Mouse (Mus musculus): ENCODE measurements around the gene Tacr2.

DNA sequence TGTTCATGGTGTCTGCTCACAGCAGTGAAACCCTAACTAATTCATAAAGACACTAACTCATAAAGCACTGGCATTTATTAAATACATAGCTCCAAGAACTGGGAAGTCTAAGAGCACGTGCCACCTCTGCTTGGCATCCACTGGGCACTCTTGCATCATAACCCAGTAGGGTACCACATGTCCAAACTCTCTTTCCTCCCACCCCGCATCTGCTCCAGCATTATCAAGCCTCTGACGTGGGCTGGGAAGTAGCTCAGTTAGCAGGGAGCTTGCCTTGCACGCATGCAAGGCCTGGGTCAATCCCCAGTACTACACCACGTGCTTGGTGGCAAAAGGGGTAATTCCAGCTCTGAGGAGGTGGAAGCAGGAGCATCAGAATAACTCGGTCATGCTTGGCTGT, 16.1 kb upstream of the Tacr2 start:
- TF ChIP-seq MXI1 (IDR thresholded peaks at IDR 0.05; ENCODE audit: low read depth, low read length) (no peak), POLR2A (IDR thresholded peaks at IDR 0.05; ENCODE audit: control insufficient read depth in 1 of 2, insufficient read depth in 1 of 2, low read depth in 1 of 2, low read length in 2 of 2, poor library complexity in 1 of 2) (no peak), POLR2AphosphoS2 (IDR thresholded peaks at IDR 0.05; ENCODE audit: low read length) (no peak), TAL1 (IDR thresholded peaks at IDR 0.05; ENCODE audit: low read length) (no peak), CTCF (IDR thresholded peaks at IDR 0.05 in 2 of 3, conservative IDR thresholded peaks at IDR 0.05 in 1 of 3; ENCODE audit: control insufficient read depth in 1 of 3, insufficient read depth in 1 of 3, low read depth in 2 of 3, low read length in 3 of 3, poor library complexity in 1 of 3, severe bottlenecking in 1 of 3) (no peak)

Data from MEL (cell line).